Mouse (Mus musculus) T-cell, adult 2 months (primary cell): ENCODE measurements around the gene Pign.
A peak's percentile ranks its signal among the peaks of the same experiment; 100 is the strongest.

Source experiments
- DNase-seq: peaks from one replicate; pipeline ENCODE4 v3.0.0; 2022; ENCODE audit warnings: low spot score

Pign gene

GRCm38 (mm10) chr1:105663171-105663961 lies at the start of gene Pign, which contains the start of gene Relch:
Gene Pign (minus strand): TSS chr1:105663677.
Gene Relch (plus strand): TSS chr1:105663861.
- peak; percentile 98 for DNase-seq

- no peak for DNase-seq
Measured at GRCm38 (mm10) chr1:105712822-105713221, 49.3 kb upstream of the Pign start.

GRCm38 (mm10) chr1:105711227-105711626 lies 47.8 kb upstream of the Pign start:
- DNase-seq, result peak; percentile 24

- DNase-seq, result no peak
Measured at GRCm38 (mm10) chr1:105709415-105709814, 45.9 kb upstream of the Pign start.

GRCm38 (mm10) chr1:105700984-105701530 lies 37.6 kb upstream of the Pign start:
- DNase-seq, result no peak

GRCm38 (mm10) chr1:105695581-105695980 lies 32.1 kb upstream of the Pign start:
- no peak for DNase-seq

- DNase-seq, result no peak
Measured at GRCm38 (mm10) chr1:105685501-105685900, 22.0 kb upstream of the Pign start.

- DNase-seq, result peak; percentile 32
Measured at GRCm38 (mm10) chr1:105680587-105680986, 17.1 kb upstream of the Pign start.

GRCm38 (mm10) chr1:105674763-105675162 lies 11.3 kb upstream of the Pign start:
- DNase-seq, result no peak

GRCm38 (mm10) chr1:105669700-105670099 lies 6.2 kb upstream of the Pign start:
- DNase-seq, result no peak

GRCm38 (mm10) chr1:105663962-105664812 lies 710 bp upstream of the Pign start:
- DNase-seq, result peak; percentile 5

GRCm38 (mm10) chr1:105662820-105663170 lies 682 bp downstream of the Pign start:
- no peak for DNase-seq

- DNase-seq, result peak; percentile 50
Measured at GRCm38 (mm10) chr1:105660015-105660414, 3.5 kb downstream of the Pign start.

- DNase-seq, result no peak
Measured at GRCm38 (mm10) chr1:105653981-105654380, 9.5 kb downstream of the Pign start.

- DNase-seq, result no peak
Measured at GRCm38 (mm10) chr1:105650650-105651049, 12.8 kb downstream of the Pign start.

GRCm38 (mm10) chr1:105644093-105644492 lies 19.4 kb downstream of the Pign start:
- DNase-seq, result no peak

- no peak for DNase-seq
Measured at GRCm38 (mm10) chr1:105630481-105630880, 33.0 kb downstream of the Pign start.

GRCm38 (mm10) chr1:105589673-105590072 lies 73.8 kb downstream of the Pign start:
- DNase-seq, result no peak

GRCm38 (mm10) chr1:105588697-105589096 lies 74.8 kb downstream of the Pign start:
- no peak for DNase-seq

- DNase-seq, result no peak
Measured at GRCm38 (mm10) chr1:105582800-105583199, 80.7 kb downstream of the Pign start.

- no peak for DNase-seq
Measured at GRCm38 (mm10) chr1:105580909-105581308, 82.6 kb downstream of the Pign start.

- no peak for DNase-seq
Measured at GRCm38 (mm10) chr1:105566051-105566450, 97.4 kb downstream of the Pign start.

GRCm38 (mm10) chr1:105564289-105564688 lies 99.2 kb downstream of the Pign start:
- DNase-seq, result no peak
